Mouse (Mus musculus) inflammation-experienced regulatory T-cells, adult 6 months (primary cell): ENCODE results near the gene Hbb-bh2. TPM values are rescaled to one million over a fixed set of nuclear protein-coding genes. Genes with fewer than 3 reads are reported as not detected.
"Not testable (repeated sequence)": the region's sequence is repeated elsewhere in the genome, so short reads cannot be mapped to it uniquely, and the experiment has no call there.

Source experiments
- ATAC-seq: one replicate; pipeline ENCODE4 v1.8.0; 2017
- polyA plus RNA-seq, 3 experiments: library from polyadenylated mRNA; unstranded; fragments of 100-300 nt; shearing (Covaris generic); gene quantifications; one replicate each; pipeline ENCODE4 v1.2.1; 2017

Hbb-bh2 gene
- not detected for polyA plus RNA-seq

GRCm38 (mm10) chr7:103840268-103840667 is at the start of gene Hbb-bh2:
Hbb-bh2 (minus strand) TSS chr7:103840520.
- no peak for ATAC-seq

- ATAC-seq: no peak
Observed at GRCm38 (mm10) chr7:103886152-103886551, 45.8 kb upstream of the Hbb-bh2 start, which contains the start of gene Olfr66. Olfr66 (minus strand) TSS chr7:103886252.

DNA sequence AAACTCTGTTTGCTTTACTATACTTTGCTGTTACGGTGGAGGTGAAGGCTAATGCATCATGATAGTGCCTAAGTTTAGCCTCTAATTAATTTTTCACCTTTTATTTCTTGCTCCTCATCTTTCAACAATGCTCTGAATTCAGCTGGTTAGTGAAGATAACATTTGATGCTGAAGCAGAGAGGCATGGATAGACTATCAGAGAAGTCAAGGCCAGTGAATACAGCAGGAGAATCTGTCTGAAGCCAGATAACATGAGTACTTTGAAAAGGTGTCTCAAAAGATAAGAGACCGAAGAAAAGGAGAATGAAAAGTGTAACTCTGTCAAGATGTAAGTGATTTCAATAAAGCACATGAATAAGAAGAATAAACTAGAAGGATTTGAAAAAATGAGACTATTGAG is 36.8 kb upstream of the Hbb-bh2 start:
- no peak for ATAC-seq

GRCm38 (mm10) chr7:103874451-103874850 is 34.1 kb upstream of the Hbb-bh2 start:
- ATAC-seq: no peak

GRCm38 (mm10) chr7:103873064-103873463 is 32.7 kb upstream of the Hbb-bh2 start:
- ATAC-seq: no peak

GRCm38 (mm10) chr7:103870667-103871066 is 30.3 kb upstream of the Hbb-bh2 start:
- no peak for ATAC-seq

- ATAC-seq: no peak
Observed at GRCm38 (mm10) chr7:103865716-103866115, 25.4 kb upstream of the Hbb-bh2 start.

GRCm38 (mm10) chr7:103861531-103861930 is 21.2 kb upstream of the Hbb-bh2 start:
- ATAC-seq: no peak

- no peak for ATAC-seq
Observed at GRCm38 (mm10) chr7:103860855-103861254, 20.5 kb upstream of the Hbb-bh2 start.

DNA sequence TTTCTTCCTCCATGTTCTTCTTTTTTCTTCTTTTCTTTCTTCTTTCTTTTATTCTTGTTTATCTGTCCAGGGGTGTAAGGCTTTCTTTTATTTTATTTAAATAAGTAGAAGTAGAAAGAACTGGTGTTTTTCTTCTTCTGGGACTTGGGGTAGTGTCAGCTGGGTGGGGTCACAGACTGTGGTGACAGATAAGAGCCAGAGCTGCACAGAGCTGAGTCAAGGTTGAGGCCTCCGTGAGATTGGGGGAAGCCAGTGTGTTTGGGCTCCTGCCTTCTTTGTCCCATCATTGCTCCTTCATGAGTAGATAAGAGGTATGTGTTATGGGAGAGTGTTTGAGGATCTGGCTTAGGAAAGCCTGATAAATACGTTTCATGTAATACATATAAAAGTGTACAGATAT is 18.8 kb upstream of the Hbb-bh2 start:
- ATAC-seq: no peak

GRCm38 (mm10) chr7:103854669-103855068 is 14.3 kb upstream of the Hbb-bh2 start:
- no peak for ATAC-seq

- no peak for ATAC-seq
Observed at GRCm38 (mm10) chr7:103853090-103853489, 12.8 kb upstream of the Hbb-bh2 start, which contains the start of gene Hbb-y. Hbb-y (minus strand) TSS chr7:103853216.

DNA sequence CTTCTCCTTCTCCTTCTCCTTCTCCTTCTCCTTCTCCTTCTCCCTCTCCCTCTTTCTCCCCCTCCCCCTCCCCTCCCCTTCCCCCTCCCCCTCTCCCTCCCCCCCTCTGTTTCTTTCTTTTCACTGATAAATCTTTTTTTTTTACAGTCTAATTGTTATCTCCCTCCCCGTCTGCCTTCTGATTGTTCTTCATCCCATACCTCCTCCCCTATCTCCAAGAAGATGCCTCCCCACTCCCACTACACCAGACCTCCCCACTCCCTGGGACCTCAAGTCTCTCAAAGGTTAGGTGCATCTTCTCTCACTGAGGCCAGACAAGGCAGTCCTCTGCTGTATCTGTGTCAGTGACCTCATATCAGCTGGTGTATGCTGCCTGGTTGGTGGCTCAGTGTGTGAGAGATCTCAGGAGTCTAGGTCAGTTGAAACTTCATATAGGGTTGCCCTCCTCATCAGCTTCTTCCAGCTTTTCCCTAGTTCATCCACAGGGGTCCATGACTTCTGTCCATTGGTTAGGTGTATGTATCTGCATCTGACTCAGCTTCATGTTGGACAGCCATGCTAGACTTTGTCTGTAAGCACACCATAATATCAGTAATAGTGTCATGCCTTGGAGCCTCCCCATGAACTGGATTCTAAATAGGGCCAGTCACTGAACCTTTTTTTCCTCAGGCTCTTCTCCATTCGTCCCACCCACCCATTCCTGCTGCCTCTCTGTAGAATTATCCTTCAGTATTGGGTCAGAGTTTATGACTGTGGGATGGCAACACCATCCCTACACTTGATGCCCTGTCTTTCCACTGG is 4.4 kb upstream of the Hbb-bh2 start:
- ATAC-seq: no peak

- no peak for ATAC-seq
Observed at GRCm38 (mm10) chr7:103843034-103843433, 2.7 kb upstream of the Hbb-bh2 start, which contains the start of gene Hbb-bh1. Hbb-bh1 (minus strand) TSS chr7:103843164.

GRCm38 (mm10) chr7:103827808-103828207 is 12.5 kb downstream of the Hbb-bh2 start, which contains the start of gene Hbb-bs:
Hbb-bs (minus strand) TSS chr7:103828096.
- no peak for ATAC-seq

DNA sequence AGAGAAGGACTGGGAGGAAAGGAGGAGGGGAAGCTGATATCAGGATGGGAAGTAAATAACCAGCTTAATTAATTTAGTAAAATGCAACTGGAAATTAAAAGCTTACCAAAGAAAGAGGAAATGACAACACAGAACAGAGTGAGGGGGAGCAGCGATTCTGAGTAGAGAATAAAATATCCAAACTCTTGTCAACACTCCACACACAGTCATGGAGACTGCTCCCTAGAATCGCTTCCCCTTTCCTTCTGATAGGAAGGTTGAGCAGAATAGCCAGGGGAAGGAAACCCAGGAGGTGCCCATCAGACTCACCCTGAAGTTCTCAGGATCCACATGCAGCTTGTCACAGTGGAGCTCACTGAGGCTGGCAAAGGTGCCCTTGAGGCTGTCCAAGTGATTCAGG is 13.2 kb downstream of the Hbb-bh2 start:
- ATAC-seq: not testable (repeated sequence)

GRCm38 (mm10) chr7:103826255-103826887 is 13.9 kb downstream of the Hbb-bh2 start:
- no peak for ATAC-seq

GRCm38 (mm10) chr7:103825536-103826254 is 14.6 kb downstream of the Hbb-bh2 start:
- no peak for ATAC-seq

DNA sequence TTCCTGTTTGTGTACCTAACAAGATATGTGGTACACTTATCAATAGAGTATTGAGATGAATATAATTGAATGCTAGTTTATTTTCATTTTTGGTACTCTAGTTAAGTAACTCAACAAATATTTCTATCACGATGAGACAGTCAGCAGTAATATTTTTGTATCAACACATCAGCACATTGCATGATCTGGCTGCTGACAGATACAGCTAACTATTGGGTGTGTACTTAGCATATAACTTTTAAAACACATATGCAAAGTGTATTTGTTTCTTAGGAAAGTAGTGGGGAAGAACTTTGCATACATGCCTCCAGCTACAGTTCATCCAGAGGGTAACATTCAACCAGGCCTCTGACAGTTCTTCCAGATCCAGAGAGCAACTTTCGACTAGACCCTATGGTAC is 15.7 kb downstream of the Hbb-bh2 start:
- no peak for ATAC-seq

DNA sequence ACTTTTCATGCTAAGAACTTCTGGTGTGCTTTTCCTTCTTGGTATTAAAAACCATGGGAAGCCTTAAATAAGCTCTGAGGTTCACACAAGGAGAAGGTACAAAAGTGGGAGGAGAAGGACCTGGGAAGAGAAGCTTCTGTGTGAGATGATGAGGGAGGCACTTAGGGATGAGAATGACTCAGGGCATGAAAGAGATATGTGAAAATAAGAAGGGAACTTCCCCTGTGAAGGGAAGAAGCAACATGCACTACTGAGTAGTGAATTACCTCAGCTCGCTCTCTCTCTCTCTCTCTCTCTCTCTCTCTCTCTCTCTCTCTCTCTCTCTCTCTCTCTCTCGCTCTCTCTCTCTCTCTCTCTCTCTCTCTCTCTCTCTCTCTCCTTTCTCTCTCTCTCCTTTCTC is 25.2 kb downstream of the Hbb-bh2 start:
- ATAC-seq: not testable (repeated sequence)

DNA sequence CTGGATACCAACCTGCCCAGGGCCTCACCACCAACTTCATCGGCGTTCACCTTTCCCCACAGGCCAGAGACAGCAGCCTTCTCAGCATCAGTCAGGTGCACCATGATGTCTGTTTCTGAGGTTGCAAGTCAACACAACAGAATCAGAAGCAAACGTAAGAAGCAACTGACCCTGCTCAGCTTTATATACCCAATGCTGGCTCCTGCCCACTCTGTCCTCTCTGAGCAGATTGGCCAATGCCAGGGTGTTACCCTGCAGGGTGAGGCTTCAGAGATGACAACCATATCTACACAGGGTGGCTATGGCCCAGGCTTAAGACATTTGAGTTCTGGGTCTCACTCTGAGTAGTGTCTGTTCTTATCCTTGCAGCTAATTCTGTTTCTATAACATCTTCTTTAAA is 26.6 kb downstream of the Hbb-bh2 start, which contains the start of gene Hbb-bt:
Gene Hbb-bt, minus strand, starts transcription at position 231 of the 400 bp plus-strand sequence.
- no peak for ATAC-seq

- ATAC-seq: not testable (repeated sequence)
Observed at GRCm38 (mm10) chr7:103813152-103813551, 27.2 kb downstream of the Hbb-bh2 start.

DNA sequence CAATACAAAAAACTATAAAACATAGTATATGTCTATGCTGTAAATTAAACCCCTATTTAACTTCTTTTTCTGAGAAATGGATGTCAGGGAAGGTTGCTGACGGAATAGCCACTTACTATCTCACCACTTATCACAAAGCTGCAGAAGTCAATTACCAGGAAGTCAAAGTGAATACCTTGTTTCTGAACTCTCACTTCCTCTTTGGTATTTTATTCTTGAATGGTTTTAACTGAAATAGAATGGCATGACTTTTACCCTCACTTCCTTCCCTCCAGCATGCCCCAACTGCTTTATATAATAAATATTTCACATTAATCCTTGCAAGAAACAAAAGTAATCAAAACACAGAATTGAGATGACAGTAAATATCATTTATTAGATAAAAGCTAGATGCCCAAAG is 28.1 kb downstream of the Hbb-bh2 start:
- no peak for ATAC-seq
